Mouse (Mus musculus) cortical plate, adult 2 months (tissue): ENCODE results near the gene Acvrl1.
"Not testable (repeated sequence)": the region's sequence is repeated elsewhere in the genome, so short reads cannot be mapped to it uniquely, and the experiment has no call there.

Experiments
- CTCF ChIP-seq: fragments of 200-500 bp; IDR thresholded peaks from 2 replicates; pipeline ENCODE4 v1.5.1; 2011; ENCODE audit warnings: mild to moderate bottlenecking, control low read depth, low read length; ENCODE audit not compliant: insufficient read depth; ENCODE audit errors: extremely low read depth
- POLR2A ChIP-seq: fragments of 200-500 bp; IDR thresholded peaks from 2 replicates; pipeline ENCODE4 v1.6.1; 2011; ENCODE audit warnings: mild to moderate bottlenecking, low read length, control low read depth; ENCODE audit not compliant: insufficient read depth; ENCODE audit errors: extremely low read depth

GRCm38 (mm10) chr15:101113778-101114177, 14.5 kb upstream of the Acvrl1 start:
- not testable (repeated sequence) for TF ChIP-seq POLR2A, CTCF
